Mouse (Mus musculus) retina, adult 2 months (tissue): ENCODE results near the gene Chst14.

Experiments used
- DNase-seq: peaks from one replicate; pipeline ENCODE4 v3.0.0-alpha.2; 2012; ENCODE audit warnings: low read depth, low spot score

Gene Chst14

GRCm38 (mm10) chr2:118963676-118964012 lies 37.3 kb downstream of the Chst14 start:
- DNase-seq: no peak

GRCm38 (mm10) chr2:118969585-118970147 lies 43.4 kb downstream of the Chst14 start:
- DNase-seq: no peak

GRCm38 (mm10) chr2:118972048-118972447 lies 45.8 kb downstream of the Chst14 start:
- DNase-seq: no peak

GRCm38 (mm10) chr2:118972687-118973376 lies 46.5 kb downstream of the Chst14 start:
- DNase-seq: peak; percentile 33

- DNase-seq: no peak
These were observed 49.6 kb downstream of the Chst14 start for GRCm38 (mm10) chr2:118975855-118976254.

GRCm38 (mm10) chr2:118976282-118976929 lies 50.1 kb downstream of the Chst14 start:
- DNase-seq: peak; percentile 39

GRCm38 (mm10) chr2:118976941-118977340 lies 50.6 kb downstream of the Chst14 start:
- DNase-seq: no peak

- no peak for DNase-seq
These were observed 51.8 kb downstream of the Chst14 start for GRCm38 (mm10) chr2:118978064-118978463.
